Mouse (Mus musculus) midbrain, postnatal 0 days (tissue): Measurements from ENCODE around the gene Hoxb6. TPM values are rescaled to one million over a fixed set of nuclear protein-coding genes. Genes with fewer than 3 reads are reported as not detected.

Experiments
- ATAC-seq: fragments of 200-750 bp; cut with Nextera tagmentation; 2 replicates; pipeline ENCODE4 v1.8.0; 2017; ENCODE audit warnings: moderate number of reproducible peaks, mild to moderate bottlenecking, moderate TSS enrichment, moderate library complexity; ENCODE audit not compliant: low FRiP score
- DNase-seq: peaks from one replicate; pipeline ENCODE4 v3.0.0-alpha.2; 2015; ENCODE audit warnings: low spot score
- H3K27ac ChIP-seq: fragments of 300-500 bp; sonication (generic); 2 replicates; pipeline ENCODE4 v1.5.1; 2014; ENCODE audit warnings: low read depth, mild to moderate bottlenecking, low read length, mixed read lengths
- H3K27me3 ChIP-seq: fragments of 300-500 bp; sonication (generic); 2 replicates; pipeline ENCODE4 v1.6.1; 2014; ENCODE audit warnings: low read length, control low read depth, mixed read lengths; ENCODE audit not compliant: insufficient read depth
- H3K36me3 ChIP-seq: fragments of 300-500 bp; sonication (generic); 2 replicates; pipeline ENCODE4 v1.6.1; 2014; ENCODE audit warnings: low read length, control low read depth, mixed read lengths; ENCODE audit not compliant: insufficient read depth
- H3K4me1 ChIP-seq: fragments of 300-500 bp; sonication (generic); 2 replicates; pipeline ENCODE4 v1.6.1; 2014; ENCODE audit warnings: mild to moderate bottlenecking, control low read depth, antibody characterized with exemption, low read length, mixed read lengths; ENCODE audit not compliant: insufficient read depth
- H3K4me2 ChIP-seq: fragments of 300-500 bp; sonication (generic); 2 replicates; pipeline ENCODE4 v1.6.1; 2014; ENCODE audit warnings: low read depth, mild to moderate bottlenecking, low read length, mixed read lengths; ENCODE audit not compliant: poor library complexity, severe bottlenecking
- H3K4me3 ChIP-seq: fragments of 300-500 bp; sonication (generic); 2 replicates; pipeline ENCODE4 v1.5.1; 2014; ENCODE audit warnings: low read depth, mild to moderate bottlenecking, low read length, moderate library complexity
- H3K9ac ChIP-seq: fragments of 300-500 bp; sonication (generic); replicated peaks from 2 replicates; pipeline ENCODE4 v1.6.1; 2014; ENCODE audit warnings: mild to moderate bottlenecking, low read length, moderate library complexity, mixed read lengths; ENCODE audit not compliant: poor library complexity, severe bottlenecking
- H3K9me3 ChIP-seq: fragments of 300-500 bp; sonication (generic); 2 replicates; pipeline ENCODE4 v1.6.1; 2016; ENCODE audit warnings: low read length, control low read depth
- CTCF ChIP-seq: IDR thresholded peaks from 2 replicates; pipeline ENCODE4 v1.5.1; 2016; ENCODE audit warnings: antibody characterized with exemption, mild to moderate bottlenecking
- whole genome bisulfite sequencing: fragments of 180-500 bp; shearing (Covaris S2); extraction: QIAGEN DNeasy Blood & Tissue Kit; methylation state at CpG from one replicate; pipeline ENCODE4 v1.1.7; 2014; 5-methylcytosine and 5-hydroxymethylcytosine counted together
- polyA plus RNA-seq: library from polyadenylated mRNA; unstranded; fragments of >200 nt; fragmentation: Nextera tagmentation; extraction: Ambion mirVana; gene quantifications from 2 replicates; pipeline ENCODE4 v1.2.1, GENCODE M21; 2015
- total RNA-seq: library from RNA; depleted of rRNA; stranded (reverse); fragments of >200 nt; gene quantifications from 2 replicates; pipeline ENCODE4 v1.2.3, GENCODE M21; 2014

The Hoxb6 gene
- total and polyA plus RNA-seq, 2 experiments from 2014 or later, result 0.22 TPM; not detected in 1

DNA sequence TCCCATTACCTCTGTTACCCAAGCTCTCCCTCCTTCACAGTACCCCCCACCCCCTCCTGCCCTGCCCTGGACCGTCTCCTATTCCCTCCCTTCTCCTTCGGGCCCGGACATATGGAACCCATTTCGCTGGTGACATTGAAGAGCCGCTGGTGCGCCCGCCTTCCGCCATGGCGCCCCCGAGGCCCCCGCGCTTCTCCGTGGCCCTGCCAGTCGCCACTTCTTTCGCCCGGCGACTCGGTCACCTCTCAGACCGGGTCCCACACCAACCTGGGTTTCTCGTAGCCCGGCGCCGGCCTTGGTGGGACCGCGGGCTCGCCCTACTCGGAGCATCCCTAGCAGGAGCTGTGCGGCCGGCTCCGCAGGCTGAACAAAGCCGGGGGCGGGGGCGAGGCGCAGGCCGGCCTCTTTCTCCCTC lies 40.3 kb downstream of the Hoxb6 start:
- H3K27me3 ChIP-seq, result peaks cover 100% of the 10 kb centered on the region
- no peak overlapping the region for H3K4me2 ChIP-seq
- ATAC-seq, result no peak
- no peak for DNase-seq
- no peak overlapping the region for H3K27ac ChIP-seq
- no peaks in the 10 kb centered on the region for H3K4me1 ChIP-seq
- no peaks in the 10 kb centered on the region for H3K9me3 ChIP-seq
- H3K4me3 ChIP-seq, result no peak overlapping the region
- no peak overlapping the region for H3K9ac ChIP-seq
- WGBS, result under 1% methylated on average over 26 of the region's 35 CpGs
- no peak for TF ChIP-seq CTCF
- no peaks in the 10 kb centered on the region for H3K36me3 ChIP-seq

DNA sequence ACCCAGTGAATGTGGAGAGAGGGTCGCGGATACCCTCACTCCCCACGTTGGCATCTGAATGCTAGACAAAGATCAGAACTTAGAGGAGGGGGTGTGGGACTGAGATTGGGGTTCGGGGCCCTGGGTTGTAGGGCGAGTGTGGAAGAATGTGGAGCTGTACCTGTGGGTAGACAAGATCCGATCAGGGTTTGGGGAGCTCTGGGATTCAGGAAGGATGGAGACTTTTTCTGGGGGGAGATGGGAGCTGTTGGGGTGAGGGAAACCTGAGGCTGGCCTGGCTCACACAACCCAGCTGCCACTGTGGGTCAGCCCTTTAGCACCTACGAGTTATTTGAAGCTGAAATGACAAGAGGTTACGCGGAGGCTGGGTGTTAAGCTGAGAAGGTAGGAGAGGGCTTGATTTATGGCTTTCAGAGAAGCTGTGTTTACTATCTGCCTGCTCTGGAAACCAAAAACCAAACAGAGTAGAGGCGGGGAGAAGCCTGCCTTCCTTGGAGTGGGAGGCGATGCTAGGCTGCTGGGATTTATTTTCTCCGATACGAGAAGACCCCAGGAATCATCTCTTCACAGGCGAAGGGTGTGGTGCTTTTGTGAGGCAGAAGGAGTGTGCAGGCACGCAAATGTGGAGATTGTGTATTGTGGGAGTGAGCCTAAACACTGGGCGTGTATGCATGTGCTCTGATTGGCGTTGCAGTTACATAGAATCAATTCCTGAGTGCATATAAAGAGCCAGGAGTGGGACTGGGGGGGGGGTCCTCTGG lies 41.1 kb downstream of the Hoxb6 start:
- no peaks in the 10 kb centered on the region for H3K9me3 ChIP-seq
- WGBS, result 2% methylated on average over 17 of the region's 17 CpGs
- no peak for ATAC-seq
- H3K9ac ChIP-seq, result no peak overlapping the region
- H3K4me2 ChIP-seq, result no peak overlapping the region
- H3K27ac ChIP-seq, result no peak overlapping the region
- no peaks in the 10 kb centered on the region for H3K36me3 ChIP-seq
- TF ChIP-seq CTCF, result no peak
- H3K27me3 ChIP-seq, result peaks cover 100% of the 10 kb centered on the region
- H3K4me3 ChIP-seq, result no peak overlapping the region
- DNase-seq, result no peak
- no peaks in the 10 kb centered on the region for H3K4me1 ChIP-seq

DNA sequence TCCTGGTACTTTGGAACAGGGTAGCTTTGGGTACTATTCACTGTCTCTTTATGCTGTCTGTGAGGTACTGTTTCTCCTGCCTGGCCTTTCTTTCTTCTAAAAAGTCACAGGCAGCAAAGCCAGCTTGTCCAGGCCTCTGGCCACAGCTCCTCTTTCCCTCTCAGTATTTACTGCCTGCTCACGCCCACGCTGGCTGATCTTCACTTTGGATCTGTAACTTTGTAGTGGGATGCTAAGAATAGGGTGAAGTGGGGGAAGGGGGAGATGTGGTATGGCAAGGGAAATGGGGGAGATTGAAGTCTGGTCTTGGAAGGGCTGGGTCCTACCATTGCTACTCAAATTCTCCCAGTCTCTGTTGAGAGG lies 41.7 kb downstream of the Hoxb6 start:
- no peak for TF ChIP-seq CTCF
- no peaks in the 10 kb centered on the region for H3K4me1 ChIP-seq
- ATAC-seq (no peak), DNase-seq (no peak)
- H3K9ac ChIP-seq, result no peak overlapping the region
- peaks cover 100% of the 10 kb centered on the region for H3K27me3 ChIP-seq
- H3K9me3 ChIP-seq, result no peaks in the 10 kb centered on the region
- no peak overlapping the region for H3K4me2 ChIP-seq
- 0% methylated on average over 2 of the region's 2 CpGs for WGBS
- H3K36me3 ChIP-seq, result no peaks in the 10 kb centered on the region
- H3K27ac ChIP-seq, result no peak overlapping the region
- H3K4me3 ChIP-seq, result no peak overlapping the region

DNA sequence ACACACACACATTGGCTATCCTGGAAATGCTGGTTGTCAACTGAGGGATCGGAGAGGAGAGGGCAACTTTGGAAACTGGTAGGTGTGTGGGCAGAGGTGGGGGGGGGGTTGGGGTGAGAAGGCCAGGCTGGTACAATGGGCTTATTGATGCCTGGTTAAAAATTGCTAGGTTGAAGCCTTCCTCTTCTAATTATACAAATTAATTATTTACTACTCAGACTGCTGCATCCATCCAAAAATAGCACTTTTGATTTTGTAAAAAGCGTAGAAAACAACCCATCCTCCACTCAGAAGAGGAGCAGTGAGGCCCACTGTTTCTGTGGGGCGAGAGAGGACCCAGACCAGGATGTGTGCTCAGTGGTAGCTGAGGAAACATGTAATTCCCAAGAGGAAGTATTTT lies 42.7 kb downstream of the Hoxb6 start:
- Histone ChIP-seq H3K27me3 (peaks cover 100% of the 10 kb centered on the region), H3K4me2 (no peak overlapping the region), H3K36me3 (no peaks in the 10 kb centered on the region), H3K4me3 (no peak overlapping the region), H3K9me3 (no peaks in the 10 kb centered on the region), H3K4me1 (no peaks in the 10 kb centered on the region), H3K9ac (no peak overlapping the region), H3K27ac (no peak overlapping the region)
- 25% methylated on average over 3 of the region's 3 CpGs for WGBS
- no peak for TF ChIP-seq CTCF
- DNase-seq (no peak), ATAC-seq (no peak)

DNA sequence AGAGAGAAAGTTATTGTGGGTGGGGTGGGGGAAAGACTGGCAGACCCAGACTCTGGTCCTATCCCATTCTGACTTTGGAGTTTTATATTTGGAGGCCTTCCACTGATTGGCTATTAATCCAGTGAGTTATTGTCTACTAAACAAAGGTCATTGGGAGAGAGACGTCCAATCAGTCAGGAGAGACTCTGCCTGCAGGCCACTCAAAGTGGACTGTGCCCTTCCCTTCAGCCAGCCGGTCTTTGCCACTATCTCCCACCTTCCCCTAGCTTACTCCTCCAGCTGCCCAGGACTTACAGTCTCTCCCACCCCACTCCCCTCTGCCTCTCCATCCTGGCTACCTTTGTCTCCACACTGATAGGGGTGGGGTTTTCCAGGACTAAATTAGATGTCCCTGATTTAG lies 44.3 kb downstream of the Hoxb6 start:
- Histone ChIP-seq H3K9me3 (no peaks in the 10 kb centered on the region), H3K4me3 (no peak overlapping the region), H3K9ac (no peak overlapping the region), H3K27ac (no peak overlapping the region), H3K4me2 (no peak overlapping the region), H3K36me3 (no peaks in the 10 kb centered on the region), H3K27me3 (peaks cover 97% of the 10 kb centered on the region), H3K4me1 (no peaks in the 10 kb centered on the region)
- TF ChIP-seq CTCF, result no peak
- 0% methylated on average over 2 of the region's 2 CpGs for WGBS
- ATAC-seq (no peak), DNase-seq (no peak)

DNA sequence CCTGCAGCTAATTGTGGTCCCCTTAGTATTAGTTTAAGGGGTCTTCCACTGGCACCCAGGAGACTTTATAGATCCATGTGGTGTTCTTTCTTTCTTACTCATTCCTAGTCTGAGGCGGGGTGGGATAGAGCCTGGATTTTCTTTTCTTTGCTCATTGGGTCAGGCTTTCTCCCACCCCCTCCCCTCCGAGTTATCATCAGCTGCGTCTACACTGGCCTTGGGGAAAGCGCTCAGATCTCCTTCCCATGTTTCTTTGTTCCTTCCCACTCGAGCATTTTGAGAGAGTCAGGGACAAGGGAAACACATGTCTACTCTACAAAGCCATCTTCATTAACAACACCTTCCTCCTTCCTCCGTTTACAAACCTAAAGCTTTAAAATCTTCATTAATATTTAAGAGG lies 44.8 kb downstream of the Hoxb6 start:
- H3K27me3 ChIP-seq, result peaks cover 97% of the 10 kb centered on the region

More for the DNA sequence above, 44.8 kb downstream of the Hoxb6 start:
- H3K4me2 ChIP-seq, result no peak overlapping the region
- no peak overlapping the region for H3K4me3 ChIP-seq
- no peaks in the 10 kb centered on the region for H3K4me1 ChIP-seq
- ATAC-seq (no peak), DNase-seq (no peak)
- TF ChIP-seq CTCF, result no peak
- H3K9me3 ChIP-seq, result no peaks in the 10 kb centered on the region
- WGBS, result 3% methylated on average over 6 of the region's 6 CpGs
- no peaks in the 10 kb centered on the region for H3K36me3 ChIP-seq
- H3K27ac ChIP-seq, result no peak overlapping the region
- H3K9ac ChIP-seq, result no peak overlapping the region
